Mouse (Mus musculus) embryonic facial prominence, embryonic 10.5 days (tissue): ENCODE measurements around the gene Psmd1. TPM values are rescaled to one million over a fixed set of nuclear protein-coding genes. Genes with fewer than 3 reads are reported as not detected.

ENCODE experiments used
- DNase-seq: peaks from one replicate; pipeline ENCODE4 v3.0.0-alpha.2; 2017; ENCODE audit warnings: low spot score
- H3K27ac ChIP-seq: fragments of 300-500 bp; sonication (generic); replicated peaks from 2 replicates; pipeline ENCODE4 v1.5.1; 2016; ENCODE audit warnings: mild to moderate bottlenecking
- H3K27me3 ChIP-seq: fragments of 300-500 bp; sonication (generic); replicated peaks from 2 replicates; pipeline ENCODE4 v1.6.1; 2016; ENCODE audit warnings: low read depth, mild to moderate bottlenecking; ENCODE audit not compliant: poor library complexity, severe bottlenecking
- H3K36me3 ChIP-seq: fragments of 300-500 bp; sonication (generic); replicated peaks from 2 replicates; pipeline ENCODE4 v1.6.1; 2016; ENCODE audit warnings: mild to moderate bottlenecking, moderate library complexity
- H3K4me1 ChIP-seq: fragments of 300-500 bp; sonication (generic); 2 replicates; pipeline ENCODE4 v1.6.1; 2016
- H3K4me3 ChIP-seq: fragments of 300-500 bp; sonication (generic); 2 replicates; pipeline ENCODE4 v1.5.1; 2016; ENCODE audit warnings: mild to moderate bottlenecking, moderate library complexity
- H3K9me3 ChIP-seq: fragments of 300-500 bp; sonication (generic); 2 replicates; pipeline ENCODE4 v1.6.1; 2016; ENCODE audit warnings: mild to moderate bottlenecking
- WGBS: fragments of 180-500 bp; shearing (Covaris S2); methylation state at CpG from one replicate; pipeline ENCODE4 v1.1.7; 2016; 5-methylcytosine and 5-hydroxymethylcytosine counted together
- polyA plus RNA-seq: library from polyadenylated mRNA; unstranded; fragments of >200 nt; fragmentation: Nextera tagmentation; extraction: Ambion mirVana; gene quantifications from 2 replicates; pipeline ENCODE4 v1.2.1, GENCODE M21; 2016

The Psmd1 gene
- polyA plus RNA-seq, 1 experiment from 2014 or later, result 228 TPM

DNA sequence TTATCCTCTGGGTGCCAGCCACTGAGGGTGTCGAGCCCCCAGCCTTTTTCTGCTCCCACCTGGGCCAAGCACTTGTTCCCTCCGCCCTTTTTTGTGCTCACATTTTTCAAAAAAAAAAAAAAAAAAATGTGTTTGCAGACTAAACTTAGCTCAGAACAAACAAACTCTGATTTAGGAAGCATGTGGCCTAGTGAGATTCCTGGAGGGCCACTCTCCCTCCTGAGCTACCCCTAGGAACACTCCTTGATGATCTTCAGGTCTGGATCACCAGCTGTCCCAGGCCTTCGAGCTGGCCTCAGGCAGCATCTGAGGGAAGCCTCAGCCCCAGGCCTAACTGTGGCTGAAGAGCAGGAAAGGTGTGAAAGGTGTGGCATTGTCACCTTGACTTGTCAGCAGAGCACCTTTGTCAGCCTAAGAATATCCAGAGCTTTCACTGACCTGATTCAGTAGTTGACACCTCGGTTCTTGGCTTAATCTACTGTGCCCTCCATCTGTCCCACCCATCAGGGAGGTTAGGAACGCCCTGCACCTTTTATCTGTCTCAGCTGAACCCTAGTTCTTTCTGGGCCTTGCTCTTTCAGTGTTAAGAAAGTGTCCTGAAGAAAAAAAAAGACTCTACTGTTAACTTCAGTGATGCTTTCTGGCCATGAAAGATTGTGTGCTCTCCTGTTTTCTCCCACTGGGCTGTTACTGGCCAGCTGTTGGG, 118.0 kb downstream of the Psmd1 start:
- H3K4me1 ChIP-seq, result no peaks in the 10 kb centered on the region
- H3K27ac ChIP-seq, result no peak overlapping the region
- H3K27me3 ChIP-seq, result no peaks in the 10 kb centered on the region
- no peak for DNase-seq
- peaks cover 26% of the 10 kb centered on the region for H3K36me3 ChIP-seq
- 87% methylated on average over 5 of the region's 5 CpGs for WGBS
- H3K4me3 ChIP-seq, result no peak overlapping the region
- H3K9me3 ChIP-seq, result no peaks in the 10 kb centered on the region

DNA sequence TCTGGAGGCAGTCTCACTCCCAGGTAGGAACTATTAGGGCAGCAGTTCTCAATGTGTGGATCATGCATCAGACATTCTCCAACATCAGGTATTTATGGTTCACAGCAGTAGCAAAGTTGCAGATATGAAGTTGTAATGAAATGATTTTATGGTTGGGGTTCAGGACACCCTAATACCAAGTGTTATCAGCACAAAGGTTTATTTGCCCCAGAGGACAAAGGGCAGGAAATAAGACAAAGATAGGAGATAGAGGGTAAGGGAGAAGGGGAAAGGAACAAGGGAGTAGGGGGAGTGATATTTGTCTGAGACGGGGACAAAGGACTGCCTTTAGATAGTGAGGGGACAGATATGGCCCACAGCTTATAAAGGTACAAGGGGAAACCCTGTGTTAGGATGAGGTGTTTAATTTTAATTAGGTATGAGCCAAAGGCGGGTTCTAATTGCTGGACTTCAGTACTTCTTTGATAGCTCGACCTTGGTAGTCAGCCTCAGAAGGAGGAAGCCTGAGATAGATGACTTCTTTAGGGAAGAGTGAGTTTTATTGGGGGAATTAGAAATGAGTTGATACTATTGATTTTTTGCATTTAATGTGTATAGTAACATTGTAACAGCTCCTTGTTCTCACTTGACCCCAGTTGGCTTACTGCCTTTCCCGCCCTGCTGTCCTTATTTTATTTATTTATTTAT, 119.5 kb downstream of the Psmd1 start:
- no peaks in the 10 kb centered on the region for H3K27me3 ChIP-seq
- H3K27ac ChIP-seq, result no peak overlapping the region
- peaks cover 11% of the 10 kb centered on the region for H3K36me3 ChIP-seq
- no peak for DNase-seq
- H3K4me3 ChIP-seq, result no peak overlapping the region
- H3K4me1 ChIP-seq, result no peaks in the 10 kb centered on the region
- H3K9me3 ChIP-seq, result no peaks in the 10 kb centered on the region
- 94% methylated on average over 4 of the region's 4 CpGs for WGBS

DNA sequence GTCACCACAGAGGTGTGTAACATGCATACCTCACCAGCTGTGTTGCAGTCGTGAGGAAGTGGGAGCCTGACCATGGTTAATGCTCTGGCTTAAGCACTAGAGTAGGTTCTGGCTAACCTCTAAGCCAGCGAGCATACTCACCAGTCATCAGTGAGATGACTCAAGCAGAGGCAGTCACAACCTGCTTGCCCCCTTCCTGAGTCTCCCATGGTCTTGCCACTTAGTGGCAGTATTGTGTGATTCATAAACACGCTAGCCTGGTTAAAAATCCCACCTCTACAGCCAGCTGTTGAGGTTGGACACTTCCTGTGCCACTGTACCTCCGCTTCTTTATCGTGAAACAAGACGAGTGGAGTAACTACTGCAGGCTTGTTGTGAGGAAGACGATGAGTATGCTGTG, 122.6 kb downstream of the Psmd1 start:
- H3K27me3 ChIP-seq, result no peaks in the 10 kb centered on the region
- no peak overlapping the region for H3K4me3 ChIP-seq
- H3K9me3 ChIP-seq, result no peaks in the 10 kb centered on the region
- H3K4me1 ChIP-seq, result no peaks in the 10 kb centered on the region
- WGBS, result 92% methylated on average over 7 of the region's 7 CpGs
- peaks cover 25% of the 10 kb centered on the region for H3K36me3 ChIP-seq
- DNase-seq, result no peak
- no peak overlapping the region for H3K27ac ChIP-seq

DNA sequence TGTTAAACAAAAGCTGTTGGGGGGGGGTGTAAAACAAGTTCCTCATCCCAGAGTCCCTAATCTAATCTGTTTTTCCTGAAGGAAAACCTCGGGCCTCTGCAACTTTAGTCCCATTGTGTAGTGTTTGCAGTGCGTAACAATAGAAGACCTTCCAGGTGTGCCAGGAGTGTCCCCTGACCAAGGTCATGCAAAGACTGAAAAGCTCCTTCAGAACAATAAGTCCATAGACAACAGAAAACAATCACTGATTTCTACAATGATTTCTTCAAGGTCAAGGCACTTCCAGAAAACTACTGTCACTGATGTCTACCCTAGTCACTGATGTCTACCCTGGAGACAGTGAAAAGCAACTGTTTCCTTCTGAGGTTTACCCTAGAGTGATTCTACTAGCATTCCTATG, 123.7 kb downstream of the Psmd1 start:
- Histone ChIP-seq H3K4me3 (no peak overlapping the region), H3K4me1 (no peaks in the 10 kb centered on the region)

DNA sequence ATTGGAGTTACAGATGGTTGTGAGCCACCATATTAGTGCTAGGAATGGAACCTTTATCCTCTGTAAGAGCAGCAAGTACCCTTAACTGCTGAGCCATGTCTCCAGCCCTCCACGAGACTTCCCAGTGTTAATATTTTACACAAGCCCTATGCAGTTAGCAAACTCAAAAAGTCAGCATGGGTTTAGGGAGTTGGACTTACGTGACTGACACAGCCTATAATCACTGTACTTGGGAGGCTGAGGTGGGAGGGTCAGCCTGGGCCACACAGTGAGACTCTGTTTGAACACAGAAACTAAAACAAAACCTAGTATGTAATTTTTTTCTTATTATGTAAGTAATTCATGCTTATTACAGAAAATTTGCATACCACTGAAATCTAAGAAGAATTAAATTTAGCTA, 124.1 kb downstream of the Psmd1 start:
- H3K9me3 ChIP-seq, result no peaks in the 10 kb centered on the region
- no peaks in the 10 kb centered on the region for H3K4me1 ChIP-seq
- peaks cover 33% of the 10 kb centered on the region for H3K36me3 ChIP-seq
- DNase-seq, result no peak
- H3K4me3 ChIP-seq, result no peak overlapping the region
- H3K27me3 ChIP-seq, result no peaks in the 10 kb centered on the region
- no peak overlapping the region for H3K27ac ChIP-seq
- 83% methylated on average over 2 of the region's 2 CpGs for WGBS

More for the DNA sequence above, 123.7 kb downstream of the Psmd1 start:
- H3K9me3 ChIP-seq, result no peaks in the 10 kb centered on the region
- H3K36me3 ChIP-seq, result peaks cover 30% of the 10 kb centered on the region
- DNase-seq, result no peak
- H3K27me3 ChIP-seq, result no peaks in the 10 kb centered on the region
- 75% methylated on average over 2 of the region's 2 CpGs for WGBS
- no peak overlapping the region for H3K27ac ChIP-seq

Other genes starting within 250 kb of the Psmd1 start
- gene Itm2c, start 170.1 kb upstream of the Psmd1 start, polyA plus RNA-seq, result 168 and 177 TPM in 2 replicates
- gene 4933407L21Rik, start 135.9 kb upstream of the Psmd1 start, polyA plus RNA-seq, result 0.22 TPM in 1 of 2 replicates, not detected in the other
- gene Gpr55, start 103.4 kb upstream of the Psmd1 start, polyA plus RNA-seq, result not detected in 2 replicates
- not detected in 2 replicates for gene Spata3, start 47.6 kb upstream of the Psmd1 start, polyA plus RNA-seq
- gene 2810459M11Rik, start 18.5 kb upstream of the Psmd1 start, polyA plus RNA-seq, result 0.21 and 0.33 TPM in 2 replicates
- 0.18 and 0.71 TPM in 2 replicates for gene Htr2b, start 47.6 kb downstream of the Psmd1 start, polyA plus RNA-seq
- gene Gm21972, start 69.2 kb downstream of the Psmd1 start, polyA plus RNA-seq, result 0.44 TPM in 1 of 2 replicates, not detected in the other
- gene Armc9, start 90.4 kb downstream of the Psmd1 start, polyA plus RNA-seq, result 35.8 and 37.6 TPM in 2 replicates
- gene B3gnt7, start 238.4 kb downstream of the Psmd1 start, polyA plus RNA-seq, result 4.9 and 6.2 TPM in 2 replicates